In genomic region chr6:12020738-12021137, GRCm38 (mm10) we compare ENCODE assay signal across 25 mouse cellular contexts.
DNase-seq lines count a peak whose midpoint lies in the region; ATAC-seq and TF ChIP-seq lines count a peak whose summit lies in the region.
"Had no signal": no experiment of that assay in that cellular context is flagged by ENCODE, and none has a peak within 500 bp of the region (broad histone marks: within the 10 kb centered on the region; RNA-seq: fewer than 3 reads in every experiment).

No protein-coding gene starts in this region.

- H3K4me2 ChIP-seq in midbrain, embryonic 11.5 days = no peak overlapping the region
- no peak overlapping the region for H3K4me2 ChIP-seq in midbrain, embryonic 15.5 days
- no peak overlapping the region for H3K4me2 ChIP-seq in intestine, postnatal 0 days (replicated peaks; ENCODE audit: low read depth)
- H3K4me2 ChIP-seq: forebrain, embryonic 13.5 days; heart, embryonic 11.5 days; heart, embryonic 15.5 days; hindbrain, embryonic 13.5 days had no signal

- WGBS in midbrain, embryonic 11.5 days = 93% methylated on average over 4 of the region's 4 CpGs
- 92% methylated on average over 4 of the region's 4 CpGs for WGBS in midbrain, embryonic 15.5 days
- WGBS in intestine, postnatal 0 days = 63% methylated on average over 4 of the region's 4 CpGs

- 0 out of 2 replicates have a peak, but pooled peaks have one; percentile 5 for ATAC-seq in midbrain, embryonic 11.5 days (ENCODE audit: low FRiP score)
- no peak for ATAC-seq in midbrain, embryonic 15.5 days (replicated peaks)
- ATAC-seq in intestine, postnatal 0 days = 0 out of 2 replicates have a peak, but pooled peaks have one; percentile 31
- ATAC-seq: CD4-positive, CD25-positive, alpha-beta regulatory T cell, adult 4 months; forebrain, embryonic 13.5 days; forebrain, embryonic 16.5 days; hindbrain, embryonic 16.5 days had no signal

- H3K9me3 ChIP-seq in midbrain, embryonic 11.5 days (ENCODE audit: control insufficient read depth, low read length) = no peaks in the 10 kb centered on the region
- H3K9me3 ChIP-seq in midbrain, embryonic 15.5 days = no peaks in the 10 kb centered on the region
- H3K9me3 ChIP-seq in intestine, postnatal 0 days (ENCODE audit: control insufficient read depth) = no peaks in the 10 kb centered on the region
- H3K9me3 ChIP-seq: forebrain, embryonic 10.5 days; forebrain, embryonic 13.5 days; heart, embryonic 15.5 days; hindbrain, embryonic 10.5 days; hindbrain, embryonic 13.5 days had no signal

- no peak overlapping the region for H3K4me3 ChIP-seq in midbrain, embryonic 11.5 days (ENCODE audit: low read depth, low read length)
- no peak overlapping the region for H3K4me3 ChIP-seq in midbrain, embryonic 15.5 days
- H3K4me3 ChIP-seq in intestine, postnatal 0 days (ENCODE audit: low read depth, low read length) = no peak overlapping the region
- H3K4me3 ChIP-seq: forebrain, embryonic 10.5 days; forebrain, embryonic 13.5 days; gastrocnemius, adult 2 months; heart, embryonic 15.5 days; hindbrain, embryonic 10.5 days; hindbrain, embryonic 13.5 days had no signal

- no peak overlapping the region for H3K27ac ChIP-seq in midbrain, embryonic 11.5 days (ENCODE audit: low read depth, low read length)
- no peak overlapping the region for H3K27ac ChIP-seq in midbrain, embryonic 15.5 days
- H3K27ac ChIP-seq in intestine, postnatal 0 days (ENCODE audit: low read depth, low read length) = no peak overlapping the region
- H3K27ac ChIP-seq: forebrain, embryonic 10.5 days; forebrain, embryonic 13.5 days; gastrocnemius, adult 2 months; heart, embryonic 15.5 days; hindbrain, embryonic 10.5 days; hindbrain, embryonic 13.5 days had no signal

- 0 out of 2 replicates have a peak, but pooled peaks cover 3% of the 10 kb centered on the region for H3K36me3 ChIP-seq in midbrain, embryonic 11.5 days (ENCODE audit: control insufficient read depth, insufficient read depth, low read length)
- no peaks in the 10 kb centered on the region; the same call in 1 of the 2 replicates for H3K36me3 ChIP-seq in midbrain, embryonic 15.5 days (replicated peaks)
- H3K36me3 ChIP-seq in intestine, postnatal 0 days (ENCODE audit: control insufficient read depth, insufficient read depth) = 0 out of 2 replicates have a peak, but pooled peaks cover 9% of the 10 kb centered on the region

- no peak overlapping the region for H3K9ac ChIP-seq in midbrain, embryonic 11.5 days (ENCODE audit: low read length)
- no peak overlapping the region for H3K9ac ChIP-seq in midbrain, embryonic 15.5 days
- no peak overlapping the region for H3K9ac ChIP-seq in intestine, postnatal 0 days (ENCODE audit: low read depth, low read length)
- H3K9ac ChIP-seq: forebrain, embryonic 13.5 days; heart, embryonic 15.5 days; hindbrain, embryonic 13.5 days had no signal

- no peak for TF ChIP-seq CTCF in intestine, postnatal 0 days (IDR thresholded peaks at IDR 0.05; ENCODE audit: low read depth)

- H3K4me1 ChIP-seq in midbrain, embryonic 11.5 days (ENCODE audit: control insufficient read depth, insufficient read depth, low read length) = no peaks in the 10 kb centered on the region
- no peaks in the 10 kb centered on the region for H3K4me1 ChIP-seq in midbrain, embryonic 15.5 days
- no peaks in the 10 kb centered on the region for H3K4me1 ChIP-seq in intestine, postnatal 0 days (replicated peaks; ENCODE audit: control insufficient read depth, insufficient read depth, low read length)
- H3K4me1 ChIP-seq: forebrain, embryonic 10.5 days; forebrain, embryonic 13.5 days; heart, embryonic 15.5 days; hindbrain, embryonic 10.5 days; hindbrain, embryonic 13.5 days had no signal

- DNase-seq in kidney, adult 9 months = peak; percentile 45
- DNase-seq in kidney, postnatal 14 days = no peak
- DNase-seq in midbrain, embryonic 11.5 days (ENCODE audit: low spot score, missing footprints) = no peak
- no peak for DNase-seq in adrenal gland, postnatal 25 days
- no peak for DNase-seq in thymus, adult 18-20 months
- DNase-seq: adrenal gland, adult 2 months; cerebellum, adult 11-12 months; cerebellum, adult 8-10 months; cerebellum, postnatal 14 days; gastrocnemius, adult 2 months; gastrocnemius, postnatal 14 days; heart, adult 11 months; heart, postnatal 10 days; heart, postnatal 36 days had no signal

- H3K27me3 ChIP-seq in midbrain, embryonic 11.5 days (ENCODE audit: control insufficient read depth, insufficient read depth, low read length) = no peaks in the 10 kb centered on the region
- H3K27me3 ChIP-seq in midbrain, embryonic 15.5 days (replicated peaks) = no peaks in the 10 kb centered on the region
- H3K27me3 ChIP-seq in intestine, postnatal 0 days (replicated peaks; ENCODE audit: control insufficient read depth, insufficient read depth, low read length) = no peaks in the 10 kb centered on the region
- H3K27me3 ChIP-seq: forebrain, embryonic 13.5 days; heart, embryonic 15.5 days; hindbrain, embryonic 13.5 days had no signal
